Mouse (Mus musculus): ENCODE results near the gene Msx1. TPM values are rescaled to one million over a fixed set of nuclear protein-coding genes. Genes with fewer than 3 reads are reported as not detected.

The Msx1 gene
- total RNA-seq, 2 experiments from 2014 or later, result 4.1 to 4.4 TPM

DNA sequence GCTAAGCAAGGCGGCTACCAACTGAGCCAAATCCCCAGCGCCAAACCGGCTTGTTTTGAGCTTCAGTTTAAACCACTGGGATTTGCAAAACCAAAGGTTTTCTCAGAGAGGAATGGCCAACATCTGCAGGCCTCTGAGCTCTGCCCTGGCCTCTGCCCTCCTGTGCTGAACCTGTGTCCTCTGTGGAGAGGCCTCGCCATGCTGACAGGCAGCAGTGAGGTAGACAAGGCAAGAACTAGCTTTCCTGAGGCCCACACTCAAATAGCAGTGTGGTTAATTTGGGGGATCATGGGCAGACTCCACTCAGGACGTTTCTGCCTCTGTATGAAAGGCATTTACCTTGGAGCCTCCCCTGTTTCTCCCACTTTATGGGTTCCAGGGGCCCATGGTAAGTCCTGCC lies 27.6 kb downstream of the Msx1 start:
- DNase-seq, result no peak

- DNase-seq, result no peak
Observed at GRCm38 (mm10) chr5:37795691-37796090, 28.7 kb downstream of the Msx1 start.

DNA sequence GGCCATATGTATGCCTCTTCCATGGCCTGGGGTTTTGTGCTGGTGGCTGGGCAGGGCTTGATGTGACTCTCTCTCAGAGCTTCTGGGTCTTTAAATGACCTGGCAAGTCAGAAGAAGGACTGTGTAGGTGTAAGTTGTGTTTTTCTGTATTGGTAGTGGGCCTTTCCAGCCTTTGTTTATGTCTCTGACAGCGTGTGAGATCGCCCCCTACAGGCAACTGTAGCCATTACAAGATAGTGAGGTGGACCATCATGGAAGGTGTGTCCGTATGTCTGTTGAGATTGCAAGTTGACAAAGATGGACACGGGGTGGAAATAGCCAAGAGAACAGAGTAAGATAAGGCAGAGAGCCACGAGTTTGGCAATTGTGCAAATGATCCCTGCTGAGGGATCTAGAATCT lies 32.2 kb downstream of the Msx1 start:
- DNase-seq, result no peak

GRCm38 (mm10) chr5:37784847-37785391 lies 39.5 kb downstream of the Msx1 start:
- DNase-seq, result no peak

- DNase-seq, result no peak
Observed at GRCm38 (mm10) chr5:37783306-37783705, 41.1 kb downstream of the Msx1 start.

DNA sequence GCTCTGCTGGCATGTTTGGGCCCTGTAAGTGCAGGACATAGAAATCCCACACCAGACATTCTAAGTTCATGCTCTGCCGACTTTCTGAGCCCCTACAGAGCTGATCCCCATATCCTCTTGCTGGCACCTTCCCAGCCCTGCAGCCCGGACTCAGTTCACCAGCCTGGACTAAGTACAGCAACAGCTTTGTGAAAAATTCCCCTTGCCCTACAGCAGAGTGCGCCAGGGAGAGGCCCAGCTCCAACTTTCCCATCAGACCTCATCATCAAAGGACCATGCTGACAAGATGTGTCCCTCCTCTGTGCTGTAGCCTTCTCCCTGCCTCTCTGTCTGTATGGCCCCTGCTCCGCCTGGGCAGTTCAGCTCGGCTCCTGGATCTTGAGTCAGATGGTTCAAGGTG lies 48.7 kb downstream of the Msx1 start:
- no peak for DNase-seq

GRCm38 (mm10) chr5:37774011-37774410 lies 50.4 kb downstream of the Msx1 start:
- no peak for DNase-seq

GRCm38 (mm10) chr5:37770870-37771269 lies 53.5 kb downstream of the Msx1 start:
- DNase-seq, result no peak

Other genes with a start within 250 kb of the Msx1 start
- under 1 TPM; 0.14 to 0.16 TPM for gene Stk32b, start 107.4 kb downstream of the Msx1 start, total RNA-seq (2021)
- under 1 TPM; 0.92 to 0.93 TPM for gene Cytl1, start 89.1 kb downstream of the Msx1 start, total RNA-seq (2021)
- gene Stx18, start 214.2 kb upstream of the Msx1 start, total RNA-seq (2021), result 10 to 100 TPM; 15.5 to 18.3 TPM